Mouse (Mus musculus) thymus, postnatal 25 days (tissue): Measurements from ENCODE around the gene Cyb561d2.

Experiments used
- DNase-seq: peaks from one replicate; pipeline ENCODE4 v3.0.0; 2022

The Cyb561d2 gene

GRCm38 (mm10) chr9:107520331-107520730 is 21.7 kb downstream of the Cyb561d2 start:
- no peak for DNase-seq

GRCm38 (mm10) chr9:107514303-107514955 is 27.6 kb downstream of the Cyb561d2 start:
- peak; percentile 81 for DNase-seq

GRCm38 (mm10) chr9:107512326-107512725 is 29.7 kb downstream of the Cyb561d2 start:
- no peak for DNase-seq

GRCm38 (mm10) chr9:107511436-107511835 is 30.6 kb downstream of the Cyb561d2 start:
- DNase-seq: no peak

- DNase-seq: no peak
Measured at GRCm38 (mm10) chr9:107510384-107511100, 31.5 kb downstream of the Cyb561d2 start.

- no peak for DNase-seq
Measured at GRCm38 (mm10) chr9:107508266-107508665, 33.7 kb downstream of the Cyb561d2 start.

GRCm38 (mm10) chr9:107504662-107505537 is 37.1 kb downstream of the Cyb561d2 start:
- no peak for DNase-seq

- no peak for DNase-seq
Measured at GRCm38 (mm10) chr9:107502131-107502846, 39.7 kb downstream of the Cyb561d2 start.

- DNase-seq: no peak
Measured at GRCm38 (mm10) chr9:107500708-107501286, 41.2 kb downstream of the Cyb561d2 start.

GRCm38 (mm10) chr9:107496359-107496758 is 45.6 kb downstream of the Cyb561d2 start:
- no peak for DNase-seq

- no peak for DNase-seq
Measured at GRCm38 (mm10) chr9:107494238-107494637, 47.8 kb downstream of the Cyb561d2 start.

GRCm38 (mm10) chr9:107493511-107493910 is 48.5 kb downstream of the Cyb561d2 start:
- DNase-seq: no peak

GRCm38 (mm10) chr9:107490625-107491024 is 51.4 kb downstream of the Cyb561d2 start:
- no peak for DNase-seq

- no peak for DNase-seq
Measured at GRCm38 (mm10) chr9:107490146-107490545, 51.8 kb downstream of the Cyb561d2 start.
